Comparison of ENCODE assay signal across 26 mouse cellular contexts in genomic region chr2:114879084-114879483, GRCm38 (mm10).
DNase-seq lines count a peak whose midpoint lies in the region; ATAC-seq and TF ChIP-seq lines count a peak whose summit lies in the region.
"Had no signal": no experiment of that assay in that cellular context is flagged by ENCODE, and none has a peak within 500 bp of the region (broad histone marks: within the 10 kb centered on the region; RNA-seq: fewer than 3 reads in every experiment).

No protein-coding gene starts in this region.

- 70% methylated on average over 2 of the region's 2 CpGs for WGBS in midbrain, embryonic 14.5 days
- WGBS in midbrain, embryonic 15.5 days, result 60% methylated on average over 2 of the region's 2 CpGs

- no peaks in the 10 kb centered on the region for H3K27me3 ChIP-seq in midbrain, embryonic 14.5 days (ENCODE audit: control insufficient read depth, insufficient read depth, low read length)
- no peaks in the 10 kb centered on the region for H3K27me3 ChIP-seq in midbrain, embryonic 15.5 days (replicated peaks)
- H3K27me3 ChIP-seq: embryonic facial prominence, embryonic 15.5 days; forebrain, embryonic 12.5 days had no signal

- H3K27ac ChIP-seq in midbrain, embryonic 14.5 days (replicated peaks; ENCODE audit: low read depth, low read length), result no peak overlapping the region
- H3K27ac ChIP-seq in midbrain, embryonic 15.5 days, result no peak overlapping the region
- H3K27ac ChIP-seq: embryonic facial prominence, embryonic 10.5 days; embryonic facial prominence, embryonic 15.5 days; forebrain, embryonic 12.5 days; liver, embryonic 14.5 days; midbrain, embryonic 10.5 days had no signal

- H3K9me3 ChIP-seq in midbrain, embryonic 14.5 days (ENCODE audit: control insufficient read depth, low read length), result no peaks in the 10 kb centered on the region
- no peaks in the 10 kb centered on the region for H3K9me3 ChIP-seq in midbrain, embryonic 15.5 days
- H3K9me3 ChIP-seq: embryonic facial prominence, embryonic 10.5 days; embryonic facial prominence, embryonic 15.5 days; forebrain, embryonic 12.5 days; midbrain, embryonic 10.5 days had no signal

- H3K4me1 ChIP-seq in midbrain, embryonic 14.5 days (ENCODE audit: control insufficient read depth, insufficient read depth, low read length), result no peaks in the 10 kb centered on the region
- no peaks in the 10 kb centered on the region for H3K4me1 ChIP-seq in midbrain, embryonic 15.5 days
- H3K4me1 ChIP-seq: embryonic facial prominence, embryonic 10.5 days; embryonic facial prominence, embryonic 15.5 days; midbrain, embryonic 10.5 days had no signal

- ATAC-seq in midbrain, embryonic 14.5 days (ENCODE audit: low FRiP score, low TSS enrichment), result no peak
- no peak for ATAC-seq in midbrain, embryonic 15.5 days (replicated peaks)
- ATAC-seq: intestine, postnatal 0 days had no signal

- no peak for TF ChIP-seq CTCF in brain, embryonic 14.5 days (IDR thresholded peaks at IDR 0.05; ENCODE audit: borderline replicate concordance, extremely low read depth, insufficient read depth, insufficient read length)

- TF ChIP-seq POLR2A in brain, embryonic 14.5 days (IDR thresholded peaks at IDR 0.05; ENCODE audit: borderline replicate concordance, extremely low read depth, insufficient read depth, insufficient read length, poor library complexity, severe bottlenecking), result no peak

- H3K4me3 ChIP-seq in midbrain, embryonic 14.5 days (replicated peaks; ENCODE audit: low read depth, low read length), result no peak overlapping the region
- no peak overlapping the region for H3K4me3 ChIP-seq in midbrain, embryonic 15.5 days
- H3K4me3 ChIP-seq: embryonic facial prominence, embryonic 10.5 days; embryonic facial prominence, embryonic 15.5 days; forebrain, embryonic 12.5 days; midbrain, embryonic 10.5 days had no signal

- no peak overlapping the region for H3K4me2 ChIP-seq in midbrain, embryonic 14.5 days (ENCODE audit: low read length)
- H3K4me2 ChIP-seq in midbrain, embryonic 15.5 days, result no peak overlapping the region
- H3K4me2 ChIP-seq: embryonic facial prominence, embryonic 15.5 days; forebrain, embryonic 12.5 days had no signal

- H3K9ac ChIP-seq in midbrain, embryonic 14.5 days (replicated peaks; ENCODE audit: low read length), result no peak overlapping the region
- H3K9ac ChIP-seq in midbrain, embryonic 15.5 days, result no peak overlapping the region
- H3K9ac ChIP-seq: embryonic facial prominence, embryonic 15.5 days; forebrain, embryonic 12.5 days; liver, embryonic 14.5 days had no signal

- DNase-seq in frontal cortex, postnatal 36 days (ENCODE audit: low spot score in 2 of 2), result peak; percentile 5 to 9
- DNase-seq in frontal cortex, postnatal 25 days (ENCODE audit: low spot score in 2 of 2), result no peak
- DNase-seq in midbrain, embryonic 14.5 days, result peak; percentile 47
- peak; percentile 4 for DNase-seq in brain, adult 2 months (ENCODE audit: low read depth, low spot score)
- peak; percentile 71 for DNase-seq in brain, embryonic 14.5 days (ENCODE audit: low read depth)
- DNase-seq in urinary bladder, adult 18-20 months (ENCODE audit: low spot score in 2 of 2), result no peak
- DNase-seq: adrenal gland, adult 2 months; adrenal gland, postnatal 36 days; B cell, adult 2 months; cerebellum, adult 8-10 months; gastrocnemius, postnatal 14 days; heart, postnatal 14 days; kidney, adult 9 months; kidney, postnatal 10 days; layer of hippocampus, postnatal 36 days; liver; lung, adult 2 months; spleen, adult 18-20 months; thymus, postnatal 14 days had no signal

- no peaks in the 10 kb centered on the region for H3K36me3 ChIP-seq in midbrain, embryonic 14.5 days (ENCODE audit: control insufficient read depth, insufficient read depth, low read length)
- no peaks in the 10 kb centered on the region for H3K36me3 ChIP-seq in midbrain, embryonic 15.5 days (replicated peaks)
- H3K36me3 ChIP-seq: embryonic facial prominence, embryonic 10.5 days; embryonic facial prominence, embryonic 15.5 days; forebrain, embryonic 12.5 days; midbrain, embryonic 10.5 days had no signal

Comparison
In these comparisons a context has a peak if more than half of its experiments do, and no peak if none do; other contexts are left out.
1. DNase-seq: peak in frontal cortex, postnatal 36 days (2 of 2), midbrain, embryonic 14.5 days (single experiment), brain, adult 2 months (single experiment) and brain, embryonic 14.5 days (single experiment); none in frontal cortex, postnatal 25 days (0 of 2) and urinary bladder, adult 18-20 months (0 of 2).